Mouse (Mus musculus): Measurements from ENCODE around the gene Teddm2.
A peak's percentile ranks its signal among the peaks of the same experiment; 100 is the strongest.

Gene Teddm2

DNA sequence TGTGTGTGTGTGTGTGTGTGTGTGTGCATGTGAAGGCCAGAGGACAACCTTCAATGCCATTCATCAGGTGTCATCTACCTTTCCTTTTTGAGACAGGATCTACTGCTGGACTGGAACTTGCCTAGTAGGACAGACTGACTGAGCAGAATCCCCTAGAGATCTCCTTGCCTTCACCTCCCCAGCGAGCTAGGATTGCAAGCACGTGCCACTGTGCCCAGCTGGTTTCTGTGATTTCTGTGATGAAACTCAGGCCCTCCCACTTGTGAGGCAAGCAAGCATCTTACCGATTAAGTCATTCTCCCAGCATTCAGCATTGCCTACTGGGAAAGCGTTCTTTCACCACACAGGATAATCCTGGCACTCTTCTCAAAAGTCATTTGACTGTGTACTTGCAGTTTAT lies 69.3 kb downstream of the Teddm2 start:
- no peak for DNase-seq (ENCODE audit: low read depth, low spot score)

DNA sequence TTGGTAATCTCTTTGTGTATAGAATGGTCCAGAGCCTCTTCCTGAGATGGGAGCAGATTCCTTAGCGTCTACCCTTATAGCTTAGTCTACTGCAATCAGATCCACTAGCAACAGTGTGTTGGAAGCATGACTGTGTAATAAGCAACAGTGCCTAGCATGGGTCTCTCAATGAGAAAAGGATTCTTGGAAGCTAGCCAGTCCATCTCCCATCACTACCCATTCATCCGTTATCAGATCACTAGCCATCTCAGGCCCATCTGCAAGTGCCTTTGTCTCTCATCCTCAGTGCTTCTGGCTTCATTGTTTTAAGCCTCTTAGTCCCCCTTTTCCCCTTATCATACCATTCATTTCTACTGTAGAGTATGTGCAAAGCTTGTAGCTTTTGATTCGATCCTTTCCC lies 79.8 kb downstream of the Teddm2 start:
- no peak for DNase-seq (ENCODE audit: low read depth, low spot score)

DNA sequence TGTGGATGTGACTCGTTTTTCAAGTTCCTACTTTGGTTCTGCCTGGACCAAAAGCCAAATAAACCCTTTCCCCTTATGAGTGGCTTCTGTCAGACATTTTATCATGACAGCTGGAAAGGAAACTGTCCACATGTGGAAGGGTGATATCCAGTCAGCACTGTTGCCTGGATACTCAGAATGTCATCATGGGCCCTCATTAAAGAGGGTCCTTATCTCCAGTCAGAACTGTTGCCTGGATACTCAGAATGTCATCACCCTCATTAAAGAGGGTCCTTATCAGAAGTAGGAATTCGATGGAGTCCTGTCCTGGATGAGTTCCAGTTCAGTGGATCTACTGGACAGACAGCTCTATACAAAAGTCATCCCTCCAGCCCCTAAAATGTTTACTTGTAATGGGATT lies 85.8 kb downstream of the Teddm2 start:
- no peak for DNase-seq (ENCODE audit: low read depth, low spot score)

DNA sequence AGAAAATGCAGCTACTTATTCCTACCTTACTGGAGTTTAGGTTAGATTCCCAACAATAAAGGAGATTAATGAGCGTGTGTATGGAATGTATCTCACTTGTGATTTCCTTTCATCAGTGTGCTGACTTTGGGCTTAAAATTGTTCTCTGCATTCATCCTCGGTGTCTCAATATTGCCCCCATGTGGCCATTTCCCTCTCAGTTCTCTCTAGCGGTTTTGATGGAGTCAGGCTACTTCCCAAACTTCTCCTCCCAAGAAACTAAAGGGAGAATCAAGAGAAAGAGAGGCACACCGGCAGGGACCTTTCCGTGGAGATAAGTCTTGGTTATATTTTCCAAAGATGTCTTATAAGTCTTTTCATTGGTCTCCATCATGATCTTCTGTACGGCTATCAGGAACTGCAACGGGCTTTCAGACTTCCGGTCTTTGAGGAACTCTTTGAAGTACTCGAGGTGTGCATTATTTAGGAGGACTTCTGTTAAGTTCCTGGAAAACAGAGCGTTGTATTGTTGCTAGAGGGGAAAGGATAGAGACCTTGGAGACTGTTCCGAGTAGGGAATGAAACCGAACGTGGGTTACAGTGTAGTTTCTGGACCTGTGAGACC lies 92.5 kb downstream of the Teddm2 start:
- peak; percentile 25 for DNase-seq (ENCODE audit: low read depth, low spot score)

DNA sequence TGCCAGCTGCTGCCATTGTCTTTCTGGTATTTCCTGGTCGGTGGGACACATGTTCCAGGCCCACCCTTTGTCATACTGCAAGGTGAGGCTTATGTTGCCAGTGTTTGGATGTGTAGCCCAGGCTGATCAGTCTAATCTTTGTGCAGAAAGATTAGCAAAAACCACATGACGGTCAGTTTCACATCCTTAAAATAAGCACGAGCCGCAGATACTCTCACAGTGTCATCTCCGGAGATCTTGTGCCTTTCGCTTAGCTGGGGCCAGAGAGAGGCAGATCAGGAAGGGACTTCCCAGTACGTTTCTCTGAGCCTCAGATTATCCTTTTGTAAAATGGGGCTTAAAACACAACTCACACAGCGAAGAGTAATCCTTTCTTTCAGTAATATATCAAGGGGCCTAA lies 96.5 kb downstream of the Teddm2 start:
- DNase-seq (ENCODE audit: low read depth, low spot score) = no peak

DNA sequence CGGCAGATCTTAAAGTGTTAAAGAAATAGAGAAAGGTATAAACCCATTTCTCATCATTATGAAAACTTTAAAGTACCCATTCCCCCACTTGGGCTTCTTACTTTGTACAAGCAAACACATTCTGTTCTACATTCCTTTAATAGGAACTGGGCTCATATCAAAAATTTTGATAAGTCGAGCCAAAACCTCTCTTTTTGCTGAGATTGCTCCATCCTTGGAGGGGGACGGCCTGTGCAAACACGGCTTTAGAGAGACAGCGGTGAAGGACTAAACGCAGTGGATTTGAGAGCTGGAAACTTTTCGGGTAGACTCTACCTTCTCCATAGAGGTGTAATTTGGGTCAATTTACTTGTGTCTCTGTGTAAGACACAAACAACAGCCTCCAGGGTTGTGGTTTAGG lies 97.3 kb downstream of the Teddm2 start:
- no peak for DNase-seq (ENCODE audit: low read depth, low spot score)
